Mouse (Mus musculus) cerebral cortex, adult 2 months (tissue): ENCODE data around the gene Gm7980.

Experiments used
- WGBS: fragments of 180-500 bp; shearing (Covaris S2); methylation state at CpG from one replicate; pipeline ENCODE4 v1.1.7; 2018; 5-methylcytosine and 5-hydroxymethylcytosine counted together

Gene Gm7980

DNA sequence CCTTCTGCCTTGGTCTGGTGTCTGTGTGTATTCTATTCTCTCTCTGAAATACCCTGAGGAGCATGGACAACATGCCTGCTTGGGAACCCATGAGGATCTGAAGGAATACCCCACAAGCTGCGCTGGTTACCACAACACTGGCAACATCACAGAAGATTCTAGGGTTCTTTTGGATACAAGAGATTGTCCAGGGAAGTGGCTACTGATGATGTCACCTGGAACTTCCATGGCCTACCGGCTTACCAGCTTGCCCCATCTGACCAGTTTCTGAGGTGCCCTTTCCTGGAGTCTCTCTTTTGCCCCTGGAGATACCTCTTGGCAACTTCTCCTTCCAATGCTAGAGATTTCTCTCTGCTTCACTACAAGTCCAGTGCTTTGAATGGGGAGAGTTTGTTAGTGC is at the start of gene Gm7980:
Gene Gm7980 (minus strand): TSS at position 101 of the 400 bp plus-strand sequence.
- WGBS: no CpG with 5 or more reads among the region's 2 CpGs

DNA sequence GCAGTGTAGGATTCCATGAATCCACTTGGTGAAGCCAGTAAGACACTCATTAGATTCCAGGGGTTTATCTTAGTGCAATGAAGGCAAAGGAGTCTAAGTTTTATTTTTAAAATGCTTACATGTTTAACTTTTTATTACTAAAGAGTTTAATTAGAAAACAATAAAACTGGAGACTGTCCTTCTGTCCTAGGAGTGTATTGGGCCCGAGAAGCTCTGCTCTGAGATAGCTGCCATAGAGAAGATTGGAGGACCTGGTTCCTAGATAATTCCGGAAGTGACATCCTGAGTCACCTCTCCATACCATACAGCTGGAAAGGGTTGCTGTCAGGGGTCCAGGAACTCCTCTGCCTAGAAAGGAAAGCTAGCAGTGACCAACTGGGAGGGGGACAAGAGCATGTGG is 36.6 kb upstream of the Gm7980 start, which contains the start of gene 1700024B05Rik:
Gene 1700024B05Rik (plus strand): TSS at position 301 of the 400 bp plus-strand sequence.
- WGBS: 77% methylated on average over 2 of the region's 2 CpGs

DNA sequence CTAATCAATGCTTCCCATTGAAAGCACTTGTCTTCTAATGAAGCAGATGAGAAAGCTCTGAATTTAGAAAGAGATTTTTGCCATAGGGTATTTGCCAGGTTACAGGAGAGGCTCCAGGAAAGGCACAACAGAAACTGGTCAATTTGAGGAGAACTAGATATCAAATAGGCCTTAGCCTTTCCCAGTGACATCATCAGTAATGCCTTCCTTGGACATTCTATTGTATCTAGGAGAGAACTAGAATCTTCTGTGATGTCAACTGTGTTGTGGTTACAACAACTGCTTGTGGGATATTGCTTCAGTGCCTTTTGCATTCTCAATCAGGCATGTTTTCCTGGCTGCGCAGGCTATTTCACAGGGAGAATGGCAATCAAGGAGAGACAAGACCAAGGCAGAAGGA is 17.6 kb upstream of the Gm7980 start, which contains the start of gene 1700049E17Rik1:
Gene 1700049E17Rik1 (plus strand): TSS at position 301 of the 400 bp plus-strand sequence.
- no CpG with 5 or more reads among the region's 1 CpGs for WGBS
